Mouse (Mus musculus): Measurements from ENCODE around the gene Osbpl6. TPM values are rescaled to one million over a fixed set of nuclear protein-coding genes. Genes with fewer than 3 reads are reported as not detected.
A peak's percentile ranks its signal among the peaks of the same experiment; 100 is the strongest.

Gene Osbpl6
- polyA plus RNA-seq, 1 experiment = 35.1 TPM

DNA sequence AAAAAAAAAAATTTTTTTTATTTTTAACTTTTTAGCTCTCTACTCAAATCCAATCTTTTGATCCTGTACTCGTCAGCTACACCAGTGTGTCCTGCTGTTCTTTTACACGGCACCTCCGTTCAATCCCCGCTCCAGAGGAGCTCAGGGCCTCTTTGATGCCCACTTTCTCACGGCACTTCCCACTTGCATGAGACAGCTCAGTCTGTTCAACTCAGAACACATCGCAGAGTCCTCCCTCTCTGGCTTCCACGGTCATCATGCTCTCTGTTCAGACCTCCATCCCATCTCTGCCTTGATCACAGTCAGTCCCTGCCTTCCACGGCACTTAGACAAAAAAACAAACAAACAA is 63.4 kb downstream of the Osbpl6 start:
- no peak for DNase-seq
- no peak overlapping the region for H3K4me3 ChIP-seq (ENCODE audit: insufficient read depth, low read depth, low read length)
- WGBS = 84% methylated on average over 8 of the region's 8 CpGs
- TF ChIP-seq CTCF (conservative IDR thresholded peaks at IDR 0.05; ENCODE audit: insufficient read depth, insufficient read length, low read depth, low read length) = no peak
- TF ChIP-seq POLR2A (IDR thresholded peaks at IDR 0.05; ENCODE audit: low read depth, low read length) = no peak
- no peaks in the 10 kb centered on the region for H3K36me3 ChIP-seq (ENCODE audit: control insufficient read depth, insufficient read depth, low read length)
- H3K27me3 ChIP-seq (replicated peaks; ENCODE audit: control insufficient read depth, insufficient read depth, low read length) = no peaks in the 10 kb centered on the region
- H3K4me1 ChIP-seq (ENCODE audit: control insufficient read depth, insufficient read depth, low read length) = no peaks in the 10 kb centered on the region; the same call in 1 of the 2 replicates
- no peak overlapping the region for H3K27ac ChIP-seq (ENCODE audit: insufficient read depth, low read depth, low read length)

DNA sequence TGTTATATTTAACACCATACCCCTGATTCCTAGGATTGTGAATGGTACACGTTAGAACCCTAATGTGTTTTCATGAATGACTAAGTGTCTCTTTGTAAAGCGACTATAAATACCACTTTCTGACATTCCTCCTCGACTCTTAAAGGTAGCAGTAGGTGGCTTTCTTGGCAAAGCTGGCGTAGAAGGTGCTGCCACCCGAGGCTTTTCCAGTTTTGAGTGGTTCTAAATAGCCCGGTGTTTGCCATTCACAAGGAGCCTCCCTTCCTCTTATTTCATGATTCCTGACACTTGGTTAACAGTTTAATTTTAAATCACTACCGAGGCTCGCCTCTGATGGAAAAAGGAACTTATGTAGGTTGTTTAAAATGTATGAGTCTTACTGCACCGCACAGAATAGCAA is 64.1 kb downstream of the Osbpl6 start:
- WGBS = 54% methylated on average over 9 of the region's 9 CpGs
- TF ChIP-seq CTCF (conservative IDR thresholded peaks at IDR 0.05; ENCODE audit: insufficient read depth, insufficient read length, low read depth, low read length) (no peak), POLR2A (IDR thresholded peaks at IDR 0.05; ENCODE audit: low read depth, low read length) (no peak)

DNA sequence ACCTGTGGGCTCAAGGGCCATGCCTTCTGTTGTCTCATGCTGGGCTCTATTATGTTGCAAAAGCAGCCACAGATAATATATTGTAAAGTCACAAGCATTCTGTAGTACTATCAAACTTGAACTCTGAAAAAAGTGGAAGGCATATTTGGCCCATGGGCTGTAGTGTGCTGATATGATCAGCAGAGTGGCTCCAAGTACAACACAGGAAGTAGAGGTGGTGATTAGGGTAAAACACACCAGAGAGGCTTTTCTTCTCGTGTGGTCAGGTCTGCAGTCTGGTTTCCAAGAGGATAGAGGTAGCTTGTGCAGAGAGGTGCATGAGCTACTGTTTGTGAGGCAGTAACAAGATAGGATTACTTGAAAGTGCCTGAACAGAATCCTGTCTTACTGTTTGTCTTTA is 69.5 kb downstream of the Osbpl6 start:
- TF ChIP-seq CTCF (conservative IDR thresholded peaks at IDR 0.05; ENCODE audit: insufficient read depth, insufficient read length, low read depth, low read length) (no peak), POLR2A (IDR thresholded peaks at IDR 0.05; ENCODE audit: low read depth, low read length) (no peak)
- Histone ChIP-seq H3K4me1 (ENCODE audit: control insufficient read depth, insufficient read depth, low read length) (no peaks in the 10 kb centered on the region), H3K36me3 (ENCODE audit: control insufficient read depth, insufficient read depth, low read length) (no peaks in the 10 kb centered on the region), H3K27ac (ENCODE audit: insufficient read depth, low read depth, low read length) (no peak overlapping the region), H3K4me3 (ENCODE audit: insufficient read depth, low read depth, low read length) (no peak overlapping the region), H3K27me3 (replicated peaks; ENCODE audit: control insufficient read depth, insufficient read depth, low read length) (no peaks in the 10 kb centered on the region)
- 28% methylated on average over 1 of the region's 1 CpGs for WGBS
- no peak for DNase-seq

More for the DNA sequence above, 64.1 kb downstream of the Osbpl6 start:
- H3K36me3 ChIP-seq (ENCODE audit: control insufficient read depth, insufficient read depth, low read length) = no peaks in the 10 kb centered on the region
- no peaks in the 10 kb centered on the region for H3K4me1 ChIP-seq (ENCODE audit: control insufficient read depth, insufficient read depth, low read length)
- H3K4me3 ChIP-seq (ENCODE audit: insufficient read depth, low read depth, low read length) = no peak overlapping the region
- H3K27me3 ChIP-seq (replicated peaks; ENCODE audit: control insufficient read depth, insufficient read depth, low read length) = no peaks in the 10 kb centered on the region
- H3K27ac ChIP-seq (ENCODE audit: insufficient read depth, low read depth, low read length) = no peak overlapping the region
- peak; percentile 25 for DNase-seq

DNA sequence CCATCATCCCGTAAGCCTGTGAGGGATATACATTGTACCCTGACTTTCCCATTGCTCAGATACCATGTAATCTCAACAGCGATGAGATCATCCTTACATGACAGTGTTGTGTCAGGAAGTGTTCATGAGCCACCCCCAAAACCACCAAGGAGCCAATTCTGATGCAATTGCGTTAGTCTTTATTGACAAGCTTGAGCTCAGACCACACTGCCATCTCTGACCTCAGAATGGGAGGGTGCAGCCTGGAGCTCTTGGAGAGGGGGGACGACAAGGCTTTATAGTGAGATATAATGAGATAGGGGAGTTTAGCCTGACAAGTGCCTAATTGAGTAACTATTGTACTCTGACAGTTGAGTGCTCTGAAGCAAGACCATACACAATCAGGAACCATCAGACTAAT is 82.5 kb downstream of the Osbpl6 start:
- Histone ChIP-seq H3K27ac (ENCODE audit: insufficient read depth, low read depth, low read length) (no peak overlapping the region), H3K27me3 (replicated peaks; ENCODE audit: control insufficient read depth, insufficient read depth, low read length) (no peaks in the 10 kb centered on the region), H3K36me3 (ENCODE audit: control insufficient read depth, insufficient read depth, low read length) (no peaks in the 10 kb centered on the region), H3K4me3 (ENCODE audit: insufficient read depth, low read depth, low read length) (no peak overlapping the region), H3K4me1 (ENCODE audit: control insufficient read depth, insufficient read depth, low read length) (peaks cover 10% of the 10 kb centered on the region)
- WGBS = 86% methylated on average over 4 of the region's 4 CpGs
- DNase-seq = no peak
- TF ChIP-seq POLR2A (IDR thresholded peaks at IDR 0.05; ENCODE audit: low read depth, low read length) = no peak
- no peak for TF ChIP-seq CTCF (conservative IDR thresholded peaks at IDR 0.05; ENCODE audit: insufficient read depth, insufficient read length, low read depth, low read length)

DNA sequence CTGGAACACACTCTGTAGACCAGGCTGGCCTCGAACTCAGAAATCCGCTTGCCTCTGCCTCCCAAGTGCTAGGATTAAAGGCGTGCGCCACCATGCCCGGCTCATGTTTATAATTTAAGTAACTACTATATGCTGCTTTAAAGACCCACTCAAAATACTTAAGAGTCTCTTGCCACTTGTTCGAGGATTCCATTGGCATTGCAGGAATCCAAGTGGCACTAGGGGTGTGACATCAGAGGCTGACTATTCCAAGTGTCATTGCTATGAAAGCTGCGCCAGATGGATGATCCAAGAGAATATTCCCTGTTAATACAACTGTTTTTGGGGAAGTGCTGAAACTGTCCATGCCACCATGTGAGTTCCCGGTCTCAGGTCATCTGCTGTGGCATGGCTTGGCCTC is 83.9 kb downstream of the Osbpl6 start:
- Histone ChIP-seq H3K4me1 (ENCODE audit: control insufficient read depth, insufficient read depth, low read length) (peaks cover 10% of the 10 kb centered on the region), H3K36me3 (ENCODE audit: control insufficient read depth, insufficient read depth, low read length) (no peaks in the 10 kb centered on the region), H3K27me3 (replicated peaks; ENCODE audit: control insufficient read depth, insufficient read depth, low read length) (no peaks in the 10 kb centered on the region), H3K4me3 (ENCODE audit: insufficient read depth, low read depth, low read length) (no peak overlapping the region), H3K27ac (ENCODE audit: insufficient read depth, low read depth, low read length) (no peak overlapping the region)
- no peak for TF ChIP-seq POLR2A (IDR thresholded peaks at IDR 0.05; ENCODE audit: low read depth, low read length)
- no peak for TF ChIP-seq CTCF (conservative IDR thresholded peaks at IDR 0.05; ENCODE audit: insufficient read depth, insufficient read length, low read depth, low read length)
- WGBS = 95% methylated on average over 8 of the region's 8 CpGs
- no peak for DNase-seq

DNA sequence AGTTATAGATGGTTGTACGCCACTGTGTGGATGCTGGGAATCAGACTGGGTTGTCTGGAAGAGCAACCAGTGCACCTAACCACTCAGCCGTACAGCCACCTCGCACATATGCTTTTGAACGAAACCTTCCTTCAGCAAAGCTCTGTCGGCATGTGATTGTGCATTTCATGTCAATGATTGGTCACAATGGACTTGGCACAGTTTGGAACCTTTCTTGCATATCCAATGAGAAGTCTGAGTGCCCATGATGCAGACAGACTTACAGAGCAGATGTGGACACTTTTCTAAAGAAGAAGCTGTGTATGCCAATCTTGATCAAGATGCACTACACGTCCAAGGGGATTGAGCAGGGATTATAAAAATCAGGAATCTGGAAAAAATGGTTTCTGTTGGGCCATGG is 85.1 kb downstream of the Osbpl6 start:
- peak; percentile 62 for DNase-seq
- 46% methylated on average over 6 of the region's 6 CpGs for WGBS
- no peaks in the 10 kb centered on the region for H3K27me3 ChIP-seq (replicated peaks; ENCODE audit: control insufficient read depth, insufficient read depth, low read length)
- H3K36me3 ChIP-seq (ENCODE audit: control insufficient read depth, insufficient read depth, low read length) = no peaks in the 10 kb centered on the region
- no peak overlapping the region for H3K4me3 ChIP-seq (ENCODE audit: insufficient read depth, low read depth, low read length)
- no peak for TF ChIP-seq POLR2A (IDR thresholded peaks at IDR 0.05; ENCODE audit: low read depth, low read length)
- TF ChIP-seq CTCF (conservative IDR thresholded peaks at IDR 0.05; ENCODE audit: insufficient read depth, insufficient read length, low read depth, low read length) = no peak
- H3K27ac ChIP-seq (ENCODE audit: insufficient read depth, low read depth, low read length) = peak overlapping the region; percentile 42; the same call in 1 of the 2 replicates
- H3K4me1 ChIP-seq (ENCODE audit: control insufficient read depth, insufficient read depth, low read length) = peaks cover 18% of the 10 kb centered on the region

DNA sequence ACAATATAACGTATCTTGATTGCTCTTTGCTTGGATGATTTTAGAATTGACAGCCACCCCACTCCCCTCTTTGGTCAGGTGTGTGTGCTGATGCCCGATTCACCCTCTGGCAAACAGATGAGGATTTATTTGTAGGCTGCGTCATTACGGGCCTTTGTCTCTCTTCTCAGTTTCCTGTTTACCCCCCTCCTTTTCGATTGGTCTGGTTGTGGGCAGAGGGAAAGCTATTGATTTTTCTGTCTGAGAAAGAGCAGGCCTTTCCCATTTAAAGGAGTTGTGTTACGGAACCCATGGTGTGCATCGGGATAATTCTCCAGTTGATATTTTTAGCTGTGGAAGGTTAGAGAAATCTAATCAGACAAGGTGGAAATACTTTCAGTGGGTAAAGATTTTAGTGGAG is 85.9 kb downstream of the Osbpl6 start:
- H3K36me3 ChIP-seq (ENCODE audit: control insufficient read depth, insufficient read depth, low read length) = no peaks in the 10 kb centered on the region
- H3K4me3 ChIP-seq (ENCODE audit: insufficient read depth, low read depth, low read length) = no peak overlapping the region
- no peak for TF ChIP-seq POLR2A (IDR thresholded peaks at IDR 0.05; ENCODE audit: low read depth, low read length)
- no peak for TF ChIP-seq CTCF (conservative IDR thresholded peaks at IDR 0.05; ENCODE audit: insufficient read depth, insufficient read length, low read depth, low read length)
- WGBS = 69% methylated on average over 7 of the region's 7 CpGs
- no peak for DNase-seq
- peaks cover 24% of the 10 kb centered on the region for H3K4me1 ChIP-seq (ENCODE audit: control insufficient read depth, insufficient read depth, low read length)
- H3K27ac ChIP-seq (ENCODE audit: insufficient read depth, low read depth, low read length) = no peak overlapping the region
- H3K27me3 ChIP-seq (replicated peaks; ENCODE audit: control insufficient read depth, insufficient read depth, low read length) = no peaks in the 10 kb centered on the region

Data from kidney, adult 2 months (tissue).